Mouse (Mus musculus) liver, postnatal 0 days (tissue): ENCODE data around the gene Fam78b.

ENCODE experiments used
- CTCF ChIP-seq: sonication (generic); IDR thresholded peaks from 2 replicates; pipeline ENCODE4 v1.5.1; 2016; ENCODE audit warnings: antibody characterized with exemption, low read depth
- EP300 ChIP-seq: IDR thresholded peaks from 2 replicates; pipeline ENCODE4 v1.6.1; 2016; ENCODE audit warnings: antibody characterized with exemption, low read depth, mild to moderate bottlenecking

DNA sequence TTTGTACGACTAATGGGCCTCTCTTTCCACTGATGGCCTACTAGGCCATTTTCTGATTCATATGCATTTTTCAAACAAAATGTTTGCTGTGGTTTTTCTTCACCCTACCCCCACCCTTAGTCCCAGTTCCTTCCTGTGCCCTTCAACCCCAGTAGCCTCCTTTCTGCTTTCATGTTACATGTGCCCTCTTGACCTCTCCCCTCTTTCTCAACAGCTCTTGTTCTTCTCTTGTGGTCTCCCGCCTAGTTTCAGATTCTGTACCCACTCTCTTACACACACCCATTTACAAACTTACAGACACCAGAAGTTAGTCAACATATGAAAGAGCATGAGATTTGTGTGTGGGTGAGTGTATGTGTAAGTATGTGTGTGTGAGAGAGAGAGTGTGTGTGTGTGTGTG is 3.4 kb downstream of the Fam78b start:
- no peak for TF ChIP-seq CTCF
- TF ChIP-seq EP300 = no peak
